Mouse (Mus musculus): ENCODE data around the gene Mroh8.

DNA sequence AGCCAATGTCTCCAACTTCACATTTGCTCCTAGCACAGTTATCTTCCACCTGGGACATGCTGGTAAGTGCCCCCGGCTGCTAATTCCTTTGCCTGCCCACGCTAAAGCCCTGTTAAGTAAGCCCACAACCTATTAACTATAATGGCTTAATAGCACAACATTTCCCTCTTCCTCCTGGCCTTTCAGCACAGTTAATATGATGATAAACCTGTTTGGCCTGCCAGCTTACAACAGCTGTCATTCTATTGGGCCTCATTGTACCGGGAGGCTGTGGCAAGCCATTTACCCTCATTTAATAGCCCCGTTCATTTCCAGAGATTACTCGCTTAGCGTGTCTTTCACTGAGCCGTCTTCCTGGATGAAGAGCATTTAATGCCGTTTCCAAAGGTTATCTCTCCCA lies 40.8 kb upstream of the Mroh8 start:
- no peak for TF ChIP-seq CTCF (IDR thresholded peaks at IDR 0.05; ENCODE audit: low read depth)
- TF ChIP-seq EP300 (IDR thresholded peaks at IDR 0.05; ENCODE audit: low read depth): no peak
